Mouse (Mus musculus): Measurements from ENCODE around the gene B4galt3. TPM values are rescaled to one million over a fixed set of nuclear protein-coding genes. Genes with fewer than 3 reads are reported as not detected.

B4galt3 gene
- total and polyA plus RNA-seq, 3 experiments, result 16.8 to 33.1 TPM; not detected in 1

DNA sequence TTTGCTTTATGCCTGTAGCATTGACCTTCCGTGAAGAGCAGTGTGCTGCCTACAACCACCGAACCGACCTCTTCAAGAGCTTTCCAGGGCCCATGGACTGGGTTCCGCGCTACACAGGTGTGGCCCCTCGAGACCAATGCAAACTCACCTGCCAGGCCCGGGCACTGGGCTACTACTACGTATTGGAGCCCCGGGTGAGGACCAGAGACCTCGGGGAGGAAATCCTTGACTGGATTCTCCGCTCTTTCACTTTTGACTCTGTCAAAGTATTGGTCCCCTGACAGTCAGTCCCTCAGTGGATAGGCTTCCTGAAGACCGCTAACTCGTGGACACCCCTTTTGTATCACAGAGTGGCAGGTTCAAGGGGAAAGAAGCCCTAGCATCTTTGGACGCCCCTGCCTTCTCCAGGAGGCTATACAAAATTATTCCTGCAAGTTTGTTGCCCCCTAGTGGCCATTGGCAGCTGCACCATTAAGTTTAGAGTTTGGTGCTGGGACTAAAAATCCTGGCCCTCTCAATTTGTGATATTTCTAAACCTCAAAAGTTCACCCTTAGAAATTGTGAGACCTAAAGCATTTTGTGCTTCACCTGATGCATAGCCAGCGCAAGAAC, 13.1 kb upstream of the B4galt3 start:
- Histone ChIP-seq H3K4me3 (ENCODE audit: control insufficient read depth in 1 of 2, insufficient read depth in 1 of 2, low read depth in 2 of 2, low read length in 2 of 2) (peak overlapping the region; percentile 21 to 36; a peak in 1 of 4 replicates), H3K27ac (ENCODE audit: control insufficient read depth, low read depth, low read length) (no peak overlapping the region), H3K79me2 (ENCODE audit: control insufficient read depth, insufficient read depth, low read length, poor library complexity) (no peaks in the 10 kb centered on the region), H3K4me1 (ENCODE audit: control insufficient read depth in 1 of 2, insufficient read depth in 2 of 2, low read length in 2 of 2) (no peaks in the 10 kb centered on the region), H3K9ac (ENCODE audit: control insufficient read depth, low read depth, low read length, poor library complexity, severe bottlenecking) (no peak overlapping the region), H3K9me3 (replicated peaks; ENCODE audit: insufficient read depth, low read length) (no peaks in the 10 kb centered on the region), H3K36me3 (ENCODE audit: control insufficient read depth in 1 of 2, insufficient read depth in 2 of 2, low read length in 2 of 2) (no peaks in the 10 kb centered on the region), H3K27me3 (ENCODE audit: control insufficient read depth in 1 of 2, insufficient read depth in 2 of 2, low read length in 2 of 2) (peaks cover 0 to 5% of the 10 kb centered on the region in 2 experiments; a peak in 3 of 4 replicates)
- TF ChIP-seq ZNF384 (IDR thresholded peaks at IDR 0.05; ENCODE audit: low read depth, low read length) (peak; percentile 74), CTCF (IDR thresholded peaks at IDR 0.05 in 2 of 3, conservative IDR thresholded peaks at IDR 0.05 in 1 of 3; ENCODE audit: control insufficient read depth in 1 of 3, insufficient read depth in 1 of 3, low read depth in 2 of 3, low read length in 3 of 3, poor library complexity in 1 of 3, severe bottlenecking in 1 of 3) (peak; percentile 74 to 86 (median 78)), CHD1 (IDR thresholded peaks at IDR 0.05; ENCODE audit: low read depth, low read length) (no peak), TCF12 (IDR thresholded peaks at IDR 0.05; ENCODE audit: low read depth, low read length) (no peak), POLR2AphosphoS2 (IDR thresholded peaks at IDR 0.05; ENCODE audit: low read length) (no peak), EP300 (IDR thresholded peaks at IDR 0.05; ENCODE audit: low read depth in 1 of 2, low read length in 2 of 2) (no peak), RAD21 (IDR thresholded peaks at IDR 0.05; ENCODE audit: low read depth, low read length) (peak; percentile 87), POLR2AphosphoS5 (IDR thresholded peaks at IDR 0.05; ENCODE audit: borderline replicate concordance, low read depth, low read length) (no peak), GATA1 (IDR thresholded peaks at IDR 0.05; ENCODE audit: low read depth, low read length) (no peak), MYB (IDR thresholded peaks at IDR 0.05; ENCODE audit: low read depth, low read length) (no peak), SMC3 (IDR thresholded peaks at IDR 0.05; ENCODE audit: low read depth, low read length) (peak; percentile 87), BHLHE40 (IDR thresholded peaks at IDR 0.05; ENCODE audit: borderline replicate concordance, low read depth, low read length) (no peak), MYC (IDR thresholded peaks at IDR 0.05; ENCODE audit: low read depth, low read length) (no peak), GABPA (IDR thresholded peaks at IDR 0.05; ENCODE audit: low read depth, low read length) (no peak), TBP (IDR thresholded peaks at IDR 0.05; ENCODE audit: low read depth, low read length) (peak; percentile 36; the same call in 1 of the 2 replicates), NRF1 (IDR thresholded peaks at IDR 0.05; ENCODE audit: insufficient read depth, low read depth, low read length, poor library complexity, severe bottlenecking) (no peak), SIN3A (IDR thresholded peaks at IDR 0.05; ENCODE audit: low read length) (peak; percentile 53; the same call in 1 of the 2 replicates), ZMIZ1 (IDR thresholded peaks at IDR 0.05; ENCODE audit: low read depth, low read length) (no peak), MEF2A (IDR thresholded peaks at IDR 0.05; ENCODE audit: extremely low read depth, insufficient replicate concordance, low read depth, low read length, poor library complexity, severe bottlenecking) (no peak), ZC3H11A (IDR thresholded peaks at IDR 0.05; ENCODE audit: low read depth, low read length) (peak; percentile 89), MAZ (IDR thresholded peaks at IDR 0.05; ENCODE audit: low read depth, low read length) (no peak), UBTF (IDR thresholded peaks at IDR 0.05; ENCODE audit: borderline replicate concordance, insufficient read depth, low read depth, low read length) (no peak)
- peak; percentile 85 for DNase-seq (ENCODE audit: low read depth, low spot score)
